Mouse (Mus musculus) adrenal gland, adult 18-20 months (tissue): ENCODE results near the gene Bicdl1. TPM values are rescaled to one million over a fixed set of nuclear protein-coding genes. Genes with fewer than 3 reads are reported as not detected.

Source experiments
- DNase-seq, 2 experiments: peaks; one replicate each; pipeline ENCODE4 v3.0.0; 2021 to 2022; ENCODE audit warnings: low spot score in 2 of 2
- total RNA-seq, 2 experiments: library from RNA; stranded (reverse); gene quantifications; 1 replicate in 1 of 2; 2 replicates in 1 of 2; pipeline ENCODE4 v1.2.3; 2021

The Bicdl1 gene
- total RNA-seq, 2 experiments from 2014 or later = 6.9 to 9.1 TPM

DNA sequence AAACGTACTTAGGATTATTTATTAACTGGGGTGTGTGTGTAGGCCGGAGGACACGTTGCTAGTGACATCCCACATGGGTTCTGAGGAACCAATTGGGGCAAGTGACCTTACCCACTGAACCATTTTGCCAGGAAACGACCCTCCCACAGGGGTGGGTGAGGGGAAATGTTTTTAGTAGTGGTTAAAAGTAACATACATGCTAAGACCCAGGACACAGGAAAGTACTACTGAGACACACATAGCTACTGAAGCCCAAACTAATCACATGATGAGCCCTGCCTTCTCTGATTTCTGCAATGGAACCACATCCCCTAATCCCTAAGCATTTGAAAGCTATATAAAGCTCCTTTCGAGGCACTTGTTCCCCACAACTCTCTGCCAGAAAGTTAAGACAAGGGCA is 1.1 kb downstream of the Bicdl1 start:
- DNase-seq = no peak

GRCm38 (mm10) chr5:115726581-115726980 is 4.8 kb downstream of the Bicdl1 start:
- no peak for DNase-seq

DNA sequence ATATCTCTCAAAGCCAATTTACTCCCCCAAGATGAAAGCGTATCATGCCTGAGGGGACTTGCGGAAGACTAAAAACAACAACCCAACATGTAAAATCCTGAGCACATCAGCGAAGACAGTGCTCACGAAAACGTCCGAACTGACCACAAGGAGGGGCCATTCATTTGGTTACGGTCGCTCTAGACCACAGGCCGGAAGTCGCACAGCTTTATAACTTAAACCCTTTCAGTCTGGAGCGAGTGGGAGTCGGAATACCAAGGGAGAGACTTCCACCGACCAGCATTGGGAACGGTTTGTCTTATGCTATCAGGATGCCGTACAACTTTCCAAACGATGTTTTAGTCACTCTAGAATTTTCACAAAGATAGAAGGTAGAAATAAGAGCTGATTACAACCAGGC is 5.4 kb downstream of the Bicdl1 start:
- DNase-seq = no peak

GRCm38 (mm10) chr5:115724422-115724821 is 7.0 kb downstream of the Bicdl1 start:
- no peak for DNase-seq

DNA sequence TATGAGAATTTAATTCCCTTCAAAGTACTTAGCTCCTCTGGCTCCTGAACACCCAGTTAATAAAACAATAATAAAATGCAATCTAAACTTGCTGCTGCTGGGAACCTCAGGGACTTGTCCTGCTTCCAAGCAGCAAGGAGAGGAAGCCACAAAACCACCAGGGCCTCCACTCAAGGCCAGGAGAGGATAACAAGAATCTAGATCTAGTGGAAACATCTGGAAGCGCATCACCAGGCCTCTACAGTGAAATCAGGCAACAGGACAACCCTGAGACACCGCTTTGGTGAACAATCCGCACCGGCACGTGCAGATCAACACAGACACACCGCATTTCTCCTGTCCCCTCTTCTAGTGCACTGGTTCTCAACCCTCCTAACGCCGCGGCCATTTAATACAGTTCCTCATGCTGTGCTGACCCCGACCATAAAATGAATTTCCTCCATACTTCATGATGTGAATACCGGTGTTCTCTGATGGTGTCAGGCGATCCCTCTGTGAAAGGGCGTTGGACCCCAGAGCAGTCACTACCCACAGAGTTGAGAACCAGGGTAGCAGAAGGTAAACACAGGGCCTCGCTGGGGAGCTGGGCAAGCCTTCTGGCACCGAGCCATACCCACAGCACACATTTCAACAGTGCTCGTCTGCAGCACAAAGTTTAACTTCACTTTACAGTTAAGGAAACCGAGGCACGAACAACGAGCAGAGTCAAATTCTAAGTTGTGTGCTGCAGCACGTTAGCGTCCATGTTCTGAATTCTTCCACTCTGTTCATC is 9.0 kb downstream of the Bicdl1 start:
- no peak for DNase-seq

DNA sequence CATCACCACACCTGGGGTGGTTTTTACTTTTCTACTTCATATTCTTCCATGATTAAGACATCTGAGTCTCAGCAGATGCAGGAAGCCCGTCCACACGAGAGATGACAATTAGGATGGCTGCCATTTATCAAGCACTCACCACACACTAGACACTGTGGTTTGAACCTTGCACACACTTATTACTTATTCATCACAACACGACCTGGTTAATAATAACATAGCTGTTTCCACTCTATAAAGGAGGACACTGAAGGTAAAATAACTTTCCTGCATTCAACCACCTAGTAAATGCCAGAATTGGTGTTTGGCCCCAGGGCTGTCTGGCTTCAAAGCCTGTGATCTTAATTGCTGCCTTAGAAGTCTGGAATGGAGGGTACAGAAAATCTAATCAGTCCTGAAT is 10.7 kb downstream of the Bicdl1 start:
- DNase-seq = no peak

DNA sequence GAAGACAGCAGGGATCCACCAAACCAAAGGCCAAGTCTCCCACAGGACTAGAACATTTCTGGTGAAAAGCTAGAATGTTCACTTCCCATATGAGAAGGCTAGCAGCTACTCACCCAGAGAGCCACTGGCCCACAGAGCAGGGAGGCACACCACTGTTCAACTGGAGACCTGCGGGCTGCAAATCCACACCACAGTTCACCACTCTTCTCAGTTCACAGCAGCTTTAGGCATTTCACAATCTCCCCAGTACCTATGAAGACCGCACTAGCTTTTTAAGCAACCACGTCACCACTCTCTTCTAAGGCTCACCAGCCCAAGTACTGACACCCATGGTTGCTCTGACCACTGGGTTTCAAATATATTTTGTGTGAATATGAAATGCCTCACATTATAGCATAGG is 13.7 kb downstream of the Bicdl1 start:
- no peak for DNase-seq

- no peak for DNase-seq
Measured at GRCm38 (mm10) chr5:115717106-115717505, 14.3 kb downstream of the Bicdl1 start.

GRCm38 (mm10) chr5:115716426-115716825 is 15.0 kb downstream of the Bicdl1 start:
- DNase-seq = no peak

DNA sequence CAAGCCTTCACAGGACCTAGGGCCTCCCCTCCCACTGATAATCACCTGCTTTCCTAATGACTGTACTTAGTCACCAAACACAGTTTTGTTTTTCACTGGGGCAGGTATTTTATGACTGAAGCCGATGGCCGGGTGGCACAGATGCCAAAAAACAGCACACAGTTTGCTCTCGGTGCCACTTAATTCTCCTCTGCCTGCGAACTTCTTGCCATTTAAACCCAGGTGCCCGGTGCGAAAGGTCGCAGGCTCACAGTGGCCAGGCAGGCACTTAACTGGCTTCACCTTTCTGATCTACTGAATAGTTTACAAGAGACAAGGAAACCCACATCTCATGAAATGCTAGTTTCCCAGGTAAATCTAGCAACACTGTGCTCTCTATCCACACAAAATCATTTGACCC is 16.7 kb downstream of the Bicdl1 start:
- DNase-seq = no peak

- no peak for DNase-seq
Measured at GRCm38 (mm10) chr5:115712487-115712886, 18.9 kb downstream of the Bicdl1 start.

GRCm38 (mm10) chr5:115711636-115712419 is 19.6 kb downstream of the Bicdl1 start:
- DNase-seq = no peak

GRCm38 (mm10) chr5:115710171-115710570 is 21.2 kb downstream of the Bicdl1 start:
- no peak for DNase-seq

- no peak for DNase-seq
Measured at GRCm38 (mm10) chr5:115708930-115709329, 22.5 kb downstream of the Bicdl1 start.

DNA sequence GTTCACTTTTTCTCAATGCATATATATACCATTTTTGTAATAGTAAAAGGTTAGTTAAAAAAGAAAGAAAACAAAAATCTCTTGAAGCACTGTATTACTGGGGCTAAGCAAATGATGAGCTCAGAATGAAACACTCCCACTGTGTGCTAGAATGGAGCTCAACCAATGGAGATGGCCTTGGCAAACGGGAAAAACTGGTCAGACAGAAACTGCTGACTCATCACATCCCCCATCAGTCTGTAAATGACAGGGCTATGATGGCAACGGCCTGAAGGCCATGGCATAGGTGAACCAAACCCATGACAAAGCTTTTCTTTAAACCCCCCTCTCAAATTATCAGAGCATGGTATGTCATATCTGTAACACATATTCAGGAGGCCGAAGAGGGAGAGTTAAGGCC is 29.4 kb downstream of the Bicdl1 start:
- DNase-seq = no peak

GRCm38 (mm10) chr5:115701215-115701614 is 30.2 kb downstream of the Bicdl1 start:
- no peak for DNase-seq

DNA sequence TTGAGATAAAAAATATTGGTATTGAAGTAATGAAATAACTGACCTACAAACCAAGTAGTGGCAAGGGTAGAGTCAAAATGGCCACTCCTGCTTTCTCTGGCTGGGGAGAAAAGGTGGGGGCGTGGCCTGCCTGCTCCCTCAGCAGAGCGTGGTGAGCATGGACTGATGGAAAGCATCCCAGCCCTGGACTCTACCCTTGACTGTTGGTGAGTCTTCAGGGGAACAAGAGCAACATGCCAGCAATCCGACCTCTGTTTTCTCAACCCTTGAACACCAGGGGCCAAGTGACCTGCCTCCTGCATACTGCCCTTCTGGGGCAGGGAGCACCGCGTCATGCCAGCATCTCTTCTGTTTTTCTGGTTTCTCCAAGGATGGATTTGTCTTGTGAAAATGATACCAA is 34.6 kb downstream of the Bicdl1 start:
- DNase-seq = no peak

- DNase-seq = no peak
Measured at GRCm38 (mm10) chr5:115695191-115695770, 36.1 kb downstream of the Bicdl1 start.

- no peak for DNase-seq
Measured at GRCm38 (mm10) chr5:115693271-115693670, 38.1 kb downstream of the Bicdl1 start.

GRCm38 (mm10) chr5:115686716-115687115 is 44.7 kb downstream of the Bicdl1 start:
- DNase-seq = no peak

DNA sequence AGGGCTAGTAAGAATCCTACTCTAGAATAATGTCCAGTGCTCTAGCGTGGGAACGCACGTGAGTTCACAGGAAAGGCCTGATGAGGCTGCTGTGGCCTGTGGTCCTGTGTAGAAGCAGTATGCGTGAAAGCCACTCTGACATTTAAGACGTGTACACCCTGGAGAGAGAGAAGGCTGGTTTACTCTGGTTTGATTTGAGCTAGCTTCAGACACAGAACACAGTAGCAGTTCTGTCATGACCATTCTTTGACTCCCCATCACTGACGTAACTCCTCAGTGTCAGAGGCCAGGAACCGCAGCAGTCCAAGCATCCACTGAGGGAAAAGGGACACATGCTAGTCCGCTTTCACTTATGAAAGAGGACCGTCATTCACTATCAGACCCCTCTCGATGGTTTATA is 46.3 kb downstream of the Bicdl1 start:
- DNase-seq = no peak

- no peak for DNase-seq
Measured at GRCm38 (mm10) chr5:115671846-115672245, 59.6 kb downstream of the Bicdl1 start.
